Mouse (Mus musculus): ENCODE results near the gene Dagla.

DNA sequence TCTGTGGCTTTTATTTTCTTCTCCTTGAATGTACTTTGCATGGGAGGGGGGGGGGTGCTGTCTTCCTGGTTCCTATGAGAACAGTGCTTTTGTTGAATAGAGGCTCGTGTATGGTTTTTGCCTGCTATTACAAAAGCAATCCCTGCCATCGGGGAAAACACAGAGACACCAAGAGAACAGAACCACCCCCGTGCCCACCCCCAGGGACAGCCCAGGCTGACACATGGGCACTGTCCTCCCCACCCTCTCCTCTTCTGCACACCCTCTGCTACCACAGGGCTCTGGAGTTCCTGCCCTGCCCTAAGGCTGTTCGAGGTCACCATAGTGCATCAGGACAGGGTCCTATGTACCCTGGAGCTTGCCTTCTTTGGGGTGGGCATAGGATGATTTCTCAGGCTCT is 29.8 kb upstream of the Dagla start:
- no peak for TF ChIP-seq CTCF (IDR thresholded peaks at IDR 0.05)
- TF ChIP-seq POLR2A (IDR thresholded peaks at IDR 0.05; ENCODE audit: insufficient read depth, low read depth, low read length) = no peak
- no peak for TF ChIP-seq EP300 (IDR thresholded peaks at IDR 0.05; ENCODE audit: insufficient read depth, low read depth, low read length)

Measured in heart, adult 2 months (tissue).